Mouse (Mus musculus): Measurements from ENCODE around the gene Agxt2.

DNA sequence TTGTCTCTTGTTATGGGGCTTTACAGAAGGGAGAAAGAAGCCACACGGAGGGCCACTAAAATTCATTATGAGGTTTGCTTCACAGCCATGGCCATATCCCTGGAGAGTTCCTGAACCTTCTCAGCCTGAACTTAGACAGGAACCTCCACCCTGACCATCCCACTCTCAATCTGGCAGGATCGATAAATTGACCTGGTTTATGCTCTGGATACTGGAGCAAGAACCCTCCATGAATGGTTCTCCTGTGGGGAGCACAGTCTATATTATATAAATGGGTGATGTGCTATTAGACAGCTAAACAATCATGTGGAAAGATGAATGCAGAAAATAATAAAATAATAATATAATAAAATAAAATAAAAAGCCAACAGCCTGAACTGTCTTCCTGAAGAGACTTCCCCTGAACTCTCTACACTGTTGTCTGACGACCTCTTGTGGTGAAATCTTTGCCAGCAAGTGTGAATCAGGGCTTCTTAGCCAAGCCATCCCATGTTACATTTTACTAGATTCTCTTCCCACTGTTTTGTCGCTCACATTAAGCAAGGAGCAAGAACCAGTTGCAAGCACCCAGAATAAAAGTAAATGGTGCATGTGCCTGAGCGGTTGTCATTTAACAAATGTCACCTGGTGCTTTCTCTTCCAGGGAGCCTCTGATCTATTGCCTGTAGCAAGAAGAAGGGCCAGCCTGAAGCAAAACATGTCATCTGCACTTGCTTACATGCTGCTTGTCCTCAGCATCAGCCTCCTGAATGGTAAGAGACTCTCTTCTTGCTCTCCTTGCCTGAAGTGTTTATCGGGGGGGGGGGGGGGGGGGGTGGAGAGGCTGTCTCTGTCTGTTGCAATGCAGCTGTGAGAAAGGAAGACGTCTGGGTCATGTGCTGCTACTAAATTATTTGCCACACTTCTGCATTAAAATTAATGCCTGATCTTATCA is 44.5 kb upstream of the Agxt2 start:
- TF ChIP-seq CTCF (IDR thresholded peaks at IDR 0.05) = peak; percentile 72
- no peak for TF ChIP-seq EP300 (IDR thresholded peaks at IDR 0.05)

Measured in lung, postnatal 0 days (tissue).